Mouse (Mus musculus): ENCODE data around the gene Agpat3. TPM values are rescaled to one million over a fixed set of nuclear protein-coding genes. Genes with fewer than 3 reads are reported as not detected.
"Not testable (repeated sequence)": the region's sequence is repeated elsewhere in the genome, so short reads cannot be mapped to it uniquely, and the experiment has no call there.

Gene Agpat3
- total RNA-seq, 2 experiments from 2014 or later, result 115 to 118 TPM

GRCm38 (mm10) chr10:78363366-78363765, 11.1 kb upstream of the Agpat3 start:
- DNase-seq (ENCODE audit: low spot score), result no peak

GRCm38 (mm10) chr10:78361951-78362350, 9.7 kb upstream of the Agpat3 start:
- DNase-seq (ENCODE audit: low spot score), result peak; percentile 78

GRCm38 (mm10) chr10:78360290-78360711, 8.0 kb upstream of the Agpat3 start:
- DNase-seq (ENCODE audit: low spot score), result peak; percentile 28

GRCm38 (mm10) chr10:78358999-78359398, 6.7 kb upstream of the Agpat3 start:
- DNase-seq (ENCODE audit: low spot score), result not testable (repeated sequence)

- no peak for DNase-seq (ENCODE audit: low spot score)
Observed at GRCm38 (mm10) chr10:78358266-78358665, 6.0 kb upstream of the Agpat3 start.

GRCm38 (mm10) chr10:78357742-78358141, 5.5 kb upstream of the Agpat3 start:
- no peak for DNase-seq (ENCODE audit: low spot score)

GRCm38 (mm10) chr10:78355931-78356593, 3.8 kb upstream of the Agpat3 start:
- no peak for DNase-seq (ENCODE audit: low spot score)

- no peak for DNase-seq (ENCODE audit: low spot score)
Observed at GRCm38 (mm10) chr10:78353196-78353595, 907 bp upstream of the Agpat3 start.

GRCm38 (mm10) chr10:78352666-78353030, 359 bp upstream of the Agpat3 start:
- no peak for DNase-seq (ENCODE audit: low spot score)

GRCm38 (mm10) chr10:78351564-78351886, 764 bp downstream of the Agpat3 start:
- DNase-seq (ENCODE audit: low spot score), result no peak

- no peak for DNase-seq (ENCODE audit: low spot score)
Observed at GRCm38 (mm10) chr10:78350796-78351556, 1.3 kb downstream of the Agpat3 start.

GRCm38 (mm10) chr10:78349464-78350165, 2.7 kb downstream of the Agpat3 start:
- DNase-seq (ENCODE audit: low spot score), result no peak

- DNase-seq (ENCODE audit: low spot score), result no peak
Observed at GRCm38 (mm10) chr10:78348211-78348610, 4.1 kb downstream of the Agpat3 start.

GRCm38 (mm10) chr10:78347486-78347885, 4.8 kb downstream of the Agpat3 start:
- no peak for DNase-seq (ENCODE audit: low spot score)

GRCm38 (mm10) chr10:78345466-78345865, 6.8 kb downstream of the Agpat3 start:
- DNase-seq (ENCODE audit: low spot score), result no peak

- no peak for DNase-seq (ENCODE audit: low spot score)
Observed at GRCm38 (mm10) chr10:78342091-78342490, 10.2 kb downstream of the Agpat3 start.

- DNase-seq (ENCODE audit: low spot score), result peak; percentile 75
Observed at GRCm38 (mm10) chr10:78338180-78338579, 14.1 kb downstream of the Agpat3 start.

GRCm38 (mm10) chr10:78334923-78335561, 17.2 kb downstream of the Agpat3 start:
- no peak for DNase-seq (ENCODE audit: low spot score)

- no peak for DNase-seq (ENCODE audit: low spot score)
Observed at GRCm38 (mm10) chr10:78331577-78331976, 20.7 kb downstream of the Agpat3 start.

- no peak for DNase-seq (ENCODE audit: low spot score)
Observed at GRCm38 (mm10) chr10:78329305-78329704, 23.0 kb downstream of the Agpat3 start.

GRCm38 (mm10) chr10:78328011-78328575, 24.2 kb downstream of the Agpat3 start:
- no peak for DNase-seq (ENCODE audit: low spot score)

All from gastrocnemius, adult 18-20 months (tissue).